Mouse (Mus musculus) WW6 (cell line): Measurements from ENCODE around the gene Wdpcp.
"Not testable (repeated sequence)": the region's sequence is repeated elsewhere in the genome, so short reads cannot be mapped to it uniquely, and the experiment has no call there.

Experiments
- DNase-seq: peaks from one replicate; pipeline ENCODE4 v3.0.0-alpha.2; 2013; ENCODE audit warnings: low read depth, low spot score

Gene Wdpcp

DNA sequence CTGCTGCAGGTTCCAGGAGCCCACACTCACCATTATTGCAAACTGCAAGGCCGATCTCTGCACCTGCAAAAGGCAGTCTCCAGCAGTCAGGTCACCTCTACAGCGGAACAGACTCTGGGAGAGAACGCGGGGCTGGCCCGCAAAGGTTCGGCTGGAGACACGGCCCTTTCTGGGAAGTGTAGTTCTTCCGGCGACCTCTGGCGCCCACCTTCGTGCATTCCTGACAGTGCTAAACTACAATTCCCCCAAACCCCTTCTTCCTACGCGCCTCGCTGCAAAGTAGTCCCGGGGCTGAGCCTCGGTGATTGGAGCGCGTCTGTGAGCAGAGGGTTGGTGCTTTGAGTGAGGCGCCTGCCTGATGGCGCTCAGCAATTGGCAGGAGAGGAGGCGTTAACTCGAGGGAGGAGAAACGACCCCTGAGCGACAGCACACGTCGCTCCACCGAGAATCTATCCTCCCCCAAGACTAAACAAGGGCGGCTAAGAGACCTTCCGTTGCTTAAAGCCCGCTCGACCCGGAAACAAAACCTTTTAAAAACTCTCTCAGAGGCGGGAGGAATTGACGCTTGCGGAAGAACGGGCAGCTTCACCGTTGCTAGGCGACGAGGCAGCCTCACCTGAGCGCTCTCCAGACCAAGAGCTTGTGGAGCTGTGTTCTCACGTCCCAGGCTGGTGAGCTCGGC lies at the start of gene Wdpcp, which contains the start of gene Mdh1:
TSS of gene Wdpcp (plus strand) at position 536 of the 682 bp plus-strand sequence.
TSS of gene Mdh1 (minus strand) at position 668 of the 682 bp plus-strand sequence.
- DNase-seq: peak; percentile 99

DNA sequence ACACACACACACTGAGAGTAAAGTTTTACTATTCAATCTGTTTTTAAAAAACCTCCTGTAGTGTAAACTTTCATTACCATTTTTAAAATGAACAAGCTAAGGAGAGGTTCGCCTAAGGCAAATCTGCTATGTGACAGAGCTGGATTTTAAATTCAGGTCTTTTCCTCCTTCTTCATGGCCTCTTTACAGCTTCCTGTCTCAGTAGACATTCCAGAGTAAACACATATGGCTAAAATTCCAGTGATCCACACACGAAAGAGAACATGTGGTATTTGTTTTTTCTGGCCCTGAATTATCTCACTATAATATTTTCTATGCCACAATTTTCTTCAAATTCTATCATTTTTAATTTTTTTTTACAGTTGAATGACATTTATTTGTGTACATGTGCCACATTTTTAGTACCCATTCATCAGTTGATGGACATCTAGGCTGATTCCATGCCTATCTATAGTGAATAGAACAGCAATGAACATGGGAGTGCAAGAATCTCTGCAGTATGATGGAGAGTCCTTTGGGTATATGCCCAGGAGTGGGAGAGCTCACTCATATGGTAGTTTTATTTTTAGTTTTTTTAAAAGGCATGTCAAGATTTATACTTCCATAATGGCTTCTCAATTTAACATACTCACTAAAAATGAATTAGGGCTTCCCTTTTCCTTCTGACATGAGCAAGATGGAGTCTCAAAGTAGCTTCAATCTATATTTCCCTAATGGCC lies 43.2 kb upstream of the Wdpcp start:
- no peak for DNase-seq

DNA sequence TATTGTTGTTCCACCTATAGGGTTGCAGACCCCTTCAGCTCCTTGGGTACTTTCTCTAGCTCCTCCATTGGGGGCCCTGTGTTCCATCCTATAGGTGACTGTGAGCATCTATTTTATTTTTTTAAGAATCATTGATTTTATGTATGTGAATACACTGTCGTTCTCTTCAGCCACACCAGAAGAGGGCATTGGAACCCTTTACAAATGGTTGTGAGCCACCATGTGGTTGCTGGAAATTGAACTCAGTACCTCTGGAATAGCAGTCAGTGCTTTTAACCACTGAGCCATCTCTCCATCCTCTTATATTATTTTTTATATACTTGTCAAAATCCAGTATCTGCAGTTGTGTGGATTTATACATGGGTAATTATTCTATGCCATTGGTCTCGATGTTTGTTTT lies 41.2 kb upstream of the Wdpcp start:
- DNase-seq: not testable (repeated sequence)

DNA sequence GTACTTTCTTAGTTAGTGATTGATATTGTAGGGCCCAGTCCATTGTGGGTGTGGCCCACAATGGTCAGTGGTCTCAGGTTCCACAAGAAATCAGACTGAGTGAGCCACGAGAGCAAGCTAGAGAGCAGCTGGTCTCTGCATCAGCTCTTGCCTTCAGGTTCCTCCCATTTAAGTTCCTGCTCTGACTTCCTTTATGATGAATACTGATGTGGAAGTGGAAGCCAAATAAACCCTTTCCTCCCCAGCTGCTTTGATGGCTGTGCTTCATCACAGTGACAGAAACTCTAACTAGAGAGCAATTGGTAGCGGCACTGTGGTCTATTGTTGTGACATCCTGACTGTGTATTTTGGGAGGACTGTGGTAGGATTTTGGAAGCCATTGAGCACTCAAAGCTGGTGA lies 32.0 kb upstream of the Wdpcp start:
- no peak for DNase-seq

DNA sequence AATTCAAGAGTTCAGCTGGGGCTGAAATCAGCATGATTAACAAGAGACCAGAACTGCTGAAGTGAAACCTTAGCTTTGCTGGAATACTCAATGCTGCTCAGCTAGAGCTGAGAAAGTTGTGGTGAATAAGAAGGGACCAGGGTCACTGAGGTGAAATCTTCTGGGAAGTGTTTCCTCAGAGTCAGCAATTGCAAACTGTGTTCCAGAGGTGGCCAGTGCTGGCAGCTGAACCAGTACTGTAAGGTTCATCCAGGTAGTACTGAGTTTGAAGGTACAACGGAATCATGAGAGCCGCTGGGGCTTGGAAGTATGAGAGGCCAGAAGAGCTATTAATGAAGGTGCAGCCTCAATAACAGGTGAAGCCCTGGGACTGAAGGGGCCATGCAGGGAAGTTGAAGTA lies 31.4 kb upstream of the Wdpcp start:
- DNase-seq: no peak

DNA sequence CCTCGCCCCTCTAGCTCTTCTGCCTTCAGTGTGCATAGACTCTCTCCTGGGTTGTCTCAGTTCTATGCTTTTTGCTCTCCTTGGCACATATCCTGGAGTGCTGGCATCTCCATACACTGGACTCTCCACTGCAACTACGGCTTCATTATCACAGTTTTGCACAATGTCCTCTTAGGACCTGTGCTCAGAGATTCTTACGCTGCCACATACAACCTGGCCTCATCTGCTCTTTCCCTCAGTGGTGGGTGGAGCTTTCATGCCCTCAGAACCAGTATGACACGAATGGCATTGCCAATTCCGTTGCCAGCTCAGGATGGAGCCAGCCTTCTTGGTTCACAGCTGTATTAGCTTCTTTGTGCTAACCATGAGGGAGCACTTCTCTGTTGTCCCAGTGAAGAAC lies 29.3 kb upstream of the Wdpcp start:
- no peak for DNase-seq

DNA sequence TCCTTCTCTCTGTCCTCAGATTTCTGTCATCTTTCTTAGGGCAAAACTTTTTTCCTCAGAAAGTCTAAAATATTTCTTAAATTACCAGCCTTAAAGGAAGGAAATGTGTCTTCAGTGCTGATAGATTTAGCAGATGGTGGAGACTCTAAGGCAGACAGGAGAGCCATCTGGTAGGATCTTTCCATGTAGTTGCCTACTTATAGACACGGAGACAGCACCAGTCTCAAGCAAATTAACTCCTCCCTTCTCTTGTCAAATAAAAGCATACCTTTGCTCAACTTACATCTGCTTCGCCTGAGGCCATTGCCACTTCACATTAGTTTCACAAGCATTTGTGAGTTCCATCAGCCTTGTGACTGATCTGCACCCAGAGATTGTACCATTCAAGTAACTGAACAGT lies 27.0 kb upstream of the Wdpcp start:
- no peak for DNase-seq

DNA sequence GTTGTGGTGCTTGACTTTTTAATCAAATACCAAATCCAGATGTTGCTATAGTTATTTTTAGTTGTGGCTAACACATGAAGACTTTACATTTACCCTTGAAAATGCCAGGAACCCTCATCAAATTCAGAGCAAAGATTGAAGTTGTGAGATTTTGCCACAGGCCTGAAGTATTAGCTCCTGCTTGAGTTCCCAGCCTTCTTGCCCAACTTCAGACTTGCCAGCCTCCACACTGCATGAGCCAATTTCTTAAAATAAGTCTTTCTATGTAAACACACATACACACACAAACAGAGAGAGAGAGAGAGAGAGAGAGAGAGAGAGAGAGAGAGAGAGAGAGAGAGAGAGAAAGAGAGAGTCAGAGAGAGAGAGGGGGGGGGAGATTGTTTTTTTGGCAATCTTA lies 26.1 kb upstream of the Wdpcp start:
- no peak for DNase-seq

DNA sequence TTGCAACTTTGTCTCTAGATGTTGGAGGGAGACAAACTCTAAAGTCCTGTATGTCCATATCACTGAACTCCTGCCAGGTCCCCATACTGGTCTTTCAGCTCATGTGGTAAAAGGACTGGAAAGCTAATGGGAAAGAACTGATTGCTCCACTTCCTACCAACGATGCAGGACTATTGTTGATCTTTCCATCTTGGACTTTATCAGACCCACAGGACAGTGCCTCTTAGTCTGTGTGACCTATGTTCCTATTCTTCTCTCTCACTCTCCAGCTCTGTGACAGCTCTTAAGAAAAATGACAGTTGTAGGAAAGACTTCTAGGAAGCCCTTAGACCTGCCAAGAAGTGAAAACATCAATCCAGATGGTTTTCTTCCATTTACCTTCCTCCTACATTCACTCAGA lies 25.4 kb upstream of the Wdpcp start:
- DNase-seq: no peak

DNA sequence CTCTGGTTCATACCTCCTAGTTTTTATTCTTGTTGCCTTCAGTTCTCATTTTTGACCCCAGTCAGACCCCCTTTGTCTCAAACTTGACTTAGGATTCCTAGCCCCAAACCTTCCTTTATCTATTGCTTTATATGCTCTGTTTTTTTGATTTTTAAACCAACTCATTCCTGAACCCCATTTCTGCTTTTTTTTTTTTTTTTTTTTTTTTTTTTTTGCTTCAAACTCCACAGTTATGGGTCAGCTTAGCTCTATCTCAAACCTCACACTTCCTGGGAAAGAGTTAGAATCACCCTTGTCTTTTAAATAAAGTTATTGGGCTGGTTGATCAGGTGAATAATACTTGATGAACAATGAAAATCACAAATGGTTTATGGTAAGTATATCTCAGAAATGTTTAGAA lies 24.5 kb upstream of the Wdpcp start:
- DNase-seq: no peak

DNA sequence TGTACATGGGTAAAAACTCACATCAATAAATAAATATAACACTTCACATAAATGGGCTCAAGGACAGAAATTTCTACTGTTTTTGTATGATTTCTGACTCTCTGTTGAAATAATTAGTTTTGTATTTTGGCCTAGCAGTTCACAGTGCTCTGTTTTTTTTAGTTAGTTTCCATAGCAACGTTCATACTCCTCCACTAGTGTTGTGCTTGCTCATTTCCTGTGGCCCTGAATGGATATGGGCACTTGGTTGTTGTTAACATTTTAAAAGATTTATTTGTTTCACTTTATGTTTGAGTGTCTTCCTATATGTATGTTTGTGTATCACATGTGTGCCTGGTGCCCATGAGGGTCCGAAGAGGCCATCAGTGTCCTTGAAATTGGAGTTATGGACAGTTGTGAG lies 23.0 kb upstream of the Wdpcp start:
- DNase-seq: no peak

DNA sequence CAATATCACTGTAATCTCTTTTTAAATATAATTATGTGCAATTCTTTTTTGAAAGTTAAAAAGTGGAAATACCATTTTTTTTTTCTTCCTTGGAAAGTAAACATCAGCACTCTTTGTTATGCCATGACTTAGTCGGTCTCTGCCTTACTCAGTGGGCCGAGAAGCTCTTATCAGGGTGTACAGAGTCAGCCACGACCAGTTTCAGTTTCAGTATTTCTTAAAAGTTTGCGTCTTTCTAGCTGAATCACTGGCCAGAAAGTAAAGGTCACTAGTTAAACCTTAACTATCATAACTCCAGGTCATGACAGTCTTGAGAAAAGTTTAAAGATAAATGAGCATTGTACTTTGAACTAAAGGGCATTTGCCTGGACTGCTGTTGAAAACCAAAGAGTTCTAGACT lies 22.3 kb upstream of the Wdpcp start:
- no peak for DNase-seq

DNA sequence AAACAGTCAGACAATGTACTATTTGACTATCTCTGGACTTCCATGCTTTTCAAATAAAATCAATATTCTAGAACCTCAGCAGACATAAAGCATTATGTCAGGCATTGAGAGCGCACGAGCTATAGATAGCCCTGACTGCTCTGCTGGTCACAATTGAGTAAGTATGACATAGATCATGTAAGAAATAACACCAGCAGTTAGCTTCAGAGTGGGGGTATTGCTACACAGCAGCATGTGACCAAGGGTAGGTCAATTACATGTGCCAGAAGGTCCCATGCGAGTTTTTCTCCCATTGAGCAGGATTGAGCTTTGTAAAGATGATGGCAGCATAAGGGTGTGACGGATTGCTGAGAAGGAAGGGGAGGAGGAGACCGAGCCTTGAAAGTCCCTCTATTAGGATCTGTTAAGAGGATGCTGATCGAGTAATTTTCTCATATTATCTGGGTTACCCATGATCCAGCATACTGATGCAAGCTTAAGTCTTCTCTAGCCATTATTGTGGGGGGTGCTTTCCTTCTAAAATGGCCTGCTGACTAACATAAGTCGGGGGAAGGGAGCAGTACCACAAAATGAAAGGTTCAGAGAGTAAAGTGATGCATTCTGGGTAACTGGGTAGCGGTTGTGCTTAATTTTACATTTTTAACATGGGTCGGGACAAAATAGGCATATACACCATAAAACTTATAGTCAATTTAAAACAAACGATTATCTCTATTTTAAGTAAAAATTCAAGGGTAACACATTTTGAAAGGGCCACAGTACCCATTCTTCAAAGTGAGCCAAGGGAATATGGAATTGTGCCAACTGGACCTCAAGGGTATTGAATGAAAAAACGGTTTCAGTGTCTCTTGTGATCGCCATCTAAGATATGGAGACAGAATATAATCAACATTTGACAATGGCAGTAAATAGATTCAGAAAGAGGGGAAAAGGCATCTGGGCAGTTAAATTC lies 21.5 kb upstream of the Wdpcp start:
- no peak for DNase-seq

DNA sequence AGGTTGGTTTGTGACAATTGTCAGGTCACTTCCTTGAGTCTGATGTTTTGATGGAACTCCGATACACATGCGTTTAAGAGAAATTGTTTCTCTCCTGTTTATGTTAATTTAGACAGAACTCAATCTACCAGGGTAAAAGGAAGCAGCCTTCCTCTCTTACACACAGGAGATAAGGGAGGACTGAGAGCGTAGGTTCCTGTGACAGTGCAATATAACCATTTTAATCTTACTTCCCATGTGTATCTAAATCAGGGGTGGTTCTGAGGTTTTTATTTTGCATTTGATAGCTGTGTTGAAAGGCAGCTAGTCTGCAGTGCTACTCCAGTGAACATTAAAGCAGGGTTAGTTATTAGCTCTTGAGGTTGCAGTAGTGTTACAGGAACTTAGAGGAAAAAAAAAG lies 20.0 kb upstream of the Wdpcp start:
- DNase-seq: no peak

DNA sequence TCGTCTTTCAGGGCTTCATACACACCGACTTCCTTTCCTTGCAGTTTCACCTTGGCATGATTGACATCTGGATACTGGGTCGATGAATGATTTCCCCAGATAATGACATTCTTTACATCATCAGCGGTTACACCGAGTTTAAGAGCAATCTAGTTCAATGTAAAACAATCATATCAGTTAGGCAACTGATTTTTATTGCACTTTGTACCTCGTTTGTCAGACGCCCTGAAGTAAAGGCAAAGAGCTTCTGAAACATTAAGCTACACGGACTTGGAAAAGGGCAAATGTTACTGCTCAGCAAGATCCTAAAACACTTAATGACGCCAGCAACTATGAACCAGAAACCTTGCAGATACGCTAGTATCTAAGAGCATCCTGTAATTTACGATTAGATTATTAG lies 12.3 kb upstream of the Wdpcp start:
- no peak for DNase-seq

DNA sequence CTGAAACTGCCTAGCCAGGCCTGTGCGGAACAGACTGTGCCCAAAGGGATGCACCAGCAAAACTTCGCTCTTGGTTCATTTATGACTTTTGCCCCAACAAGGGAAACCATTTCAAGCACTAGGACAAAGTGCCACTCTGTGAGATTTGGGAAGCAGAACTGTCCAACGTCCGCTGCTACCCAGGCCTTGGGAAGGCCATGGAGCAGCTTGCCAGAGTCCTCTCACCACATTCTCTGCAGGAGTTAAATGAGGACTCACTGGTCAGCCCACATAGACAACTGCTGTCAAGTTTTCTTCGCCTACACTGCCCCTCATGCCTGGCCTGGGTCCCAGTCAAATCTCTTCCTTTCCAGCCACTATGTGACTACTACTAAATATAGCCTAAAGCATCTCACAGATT lies 10.7 kb upstream of the Wdpcp start:
- DNase-seq: no peak

DNA sequence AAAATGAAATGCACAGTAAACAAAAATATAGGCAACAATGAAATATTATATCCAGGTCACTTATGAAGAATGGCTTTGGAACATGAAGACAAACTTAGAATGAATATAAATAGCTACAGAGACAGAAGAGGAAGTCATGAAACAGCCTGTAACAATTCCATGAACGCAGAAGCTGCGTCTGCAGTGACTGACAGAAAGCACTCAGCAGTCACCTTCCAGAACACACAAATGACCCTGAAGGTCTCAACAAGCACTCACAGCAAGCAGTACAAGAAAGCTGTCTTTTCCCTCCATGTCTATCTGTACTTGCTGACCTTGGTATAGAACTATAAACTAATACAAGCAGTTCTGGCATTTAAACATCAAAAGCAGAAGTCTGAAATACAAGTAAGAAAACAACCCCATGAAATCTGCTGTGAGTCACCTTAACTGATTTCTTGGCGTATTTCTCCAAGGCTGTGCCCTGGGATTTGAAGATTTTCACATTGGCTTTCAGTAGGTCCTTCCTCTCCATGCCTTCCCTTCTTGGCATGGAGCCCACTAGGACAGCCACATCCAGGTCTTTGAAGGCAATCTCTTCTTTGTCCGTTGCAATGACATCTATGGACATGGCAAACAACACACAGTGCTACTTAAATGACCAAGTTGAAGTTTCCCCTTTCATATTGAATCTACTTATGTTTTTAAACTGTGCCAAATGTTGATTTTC lies 8.3 kb upstream of the Wdpcp start:
- no peak for DNase-seq

DNA sequence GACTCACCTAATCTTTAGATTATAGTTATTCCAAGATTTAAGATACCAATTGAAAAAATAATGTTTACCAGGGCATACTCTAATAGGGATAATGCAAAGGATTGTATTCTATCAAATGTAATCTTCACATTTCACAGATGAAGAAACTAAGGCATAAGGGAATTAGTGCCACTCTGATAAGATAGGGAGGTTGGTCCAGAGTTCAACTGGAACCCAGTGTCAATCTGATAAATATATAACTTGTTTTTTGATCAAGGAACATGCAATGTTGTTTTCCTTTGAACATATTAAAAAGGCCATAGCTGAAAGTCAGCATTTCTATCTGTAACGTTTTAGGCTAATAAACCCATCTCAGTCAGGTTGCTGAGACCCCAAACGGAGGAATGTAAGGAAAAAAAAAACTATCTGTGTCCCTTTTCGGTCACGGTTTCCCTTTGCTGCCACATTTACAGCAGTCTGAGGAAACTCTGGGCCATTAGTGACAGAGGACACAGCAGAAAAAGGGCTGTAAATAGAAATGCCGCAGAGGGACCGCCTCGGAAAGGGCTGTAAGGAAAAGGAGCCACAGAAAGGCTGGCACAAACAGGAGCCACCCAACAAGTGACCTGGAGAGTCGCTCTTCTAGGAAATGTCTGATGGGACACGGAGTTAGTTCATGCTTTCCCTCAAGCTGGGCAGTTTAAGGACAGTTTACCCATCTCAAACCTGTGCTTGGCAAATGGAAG lies 7.2 kb upstream of the Wdpcp start:
- DNase-seq: no peak

DNA sequence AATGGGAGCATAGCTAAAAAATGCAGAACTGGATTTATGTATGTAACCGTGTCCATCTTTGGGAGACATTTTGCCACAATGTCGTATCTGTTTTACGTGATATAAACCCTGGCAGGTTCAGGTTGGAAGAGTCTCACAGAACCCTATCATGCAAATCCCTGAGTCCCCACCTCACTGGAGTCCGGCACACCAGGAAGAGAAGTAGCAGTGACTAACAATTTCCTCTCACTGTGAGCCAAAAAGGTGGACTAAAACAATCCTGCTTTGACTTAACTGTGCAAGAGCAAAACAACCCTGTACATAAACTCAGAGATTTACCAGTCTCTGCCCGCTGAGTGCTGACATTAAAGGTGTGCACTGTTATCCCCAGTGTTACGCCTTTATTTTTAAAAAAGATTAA lies 5.1 kb upstream of the Wdpcp start:
- DNase-seq: no peak

DNA sequence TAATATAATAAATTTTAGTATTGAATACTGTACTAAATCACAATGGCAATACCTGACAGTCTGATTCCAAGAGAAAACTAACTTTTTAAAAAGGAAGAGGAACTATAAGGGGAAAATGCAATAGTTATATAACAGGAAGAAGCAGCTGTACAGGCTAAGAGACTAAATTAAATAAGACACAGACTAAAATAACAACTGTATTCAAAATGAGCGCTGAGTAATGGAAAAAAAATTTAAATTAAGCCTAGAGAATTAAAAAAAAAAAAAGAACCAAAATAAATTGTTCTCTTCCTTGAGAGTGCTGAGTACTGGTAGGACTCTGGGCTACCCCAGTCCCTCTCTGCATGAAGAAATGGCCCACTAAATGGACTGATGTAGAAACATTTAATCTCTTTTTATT lies 4.3 kb upstream of the Wdpcp start:
- DNase-seq: no peak

DNA sequence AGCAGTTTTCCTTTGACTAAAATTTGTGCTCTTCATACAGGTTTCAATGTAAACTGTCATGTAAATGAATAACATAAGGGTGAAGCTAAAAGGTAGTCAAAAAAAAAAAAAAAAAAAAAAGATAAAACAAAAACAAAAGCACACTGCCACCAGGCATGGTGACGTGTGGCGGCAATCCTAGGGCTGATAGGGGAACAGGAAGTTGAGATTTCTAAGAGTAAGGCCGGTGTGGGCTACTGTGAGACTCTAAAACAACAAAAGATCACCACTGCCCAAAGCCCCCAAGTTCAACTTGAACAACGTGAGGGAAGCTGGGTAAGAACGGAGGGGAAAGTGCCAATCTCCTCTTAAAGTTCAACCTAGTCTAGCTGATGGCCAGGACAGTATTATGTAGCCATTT lies 3.0 kb upstream of the Wdpcp start:
- no peak for DNase-seq
